Mouse (Mus musculus): Measurements from ENCODE around the gene Tyk2. TPM values are rescaled to one million over a fixed set of nuclear protein-coding genes. Genes with fewer than 3 reads are reported as not detected.
A peak's percentile ranks its signal among the peaks of the same experiment; 100 is the strongest.

The Tyk2 gene
- 11.4 and 12.5 TPM in 2 replicates for polyA plus RNA-seq (2012; rRNA removed)

DNA sequence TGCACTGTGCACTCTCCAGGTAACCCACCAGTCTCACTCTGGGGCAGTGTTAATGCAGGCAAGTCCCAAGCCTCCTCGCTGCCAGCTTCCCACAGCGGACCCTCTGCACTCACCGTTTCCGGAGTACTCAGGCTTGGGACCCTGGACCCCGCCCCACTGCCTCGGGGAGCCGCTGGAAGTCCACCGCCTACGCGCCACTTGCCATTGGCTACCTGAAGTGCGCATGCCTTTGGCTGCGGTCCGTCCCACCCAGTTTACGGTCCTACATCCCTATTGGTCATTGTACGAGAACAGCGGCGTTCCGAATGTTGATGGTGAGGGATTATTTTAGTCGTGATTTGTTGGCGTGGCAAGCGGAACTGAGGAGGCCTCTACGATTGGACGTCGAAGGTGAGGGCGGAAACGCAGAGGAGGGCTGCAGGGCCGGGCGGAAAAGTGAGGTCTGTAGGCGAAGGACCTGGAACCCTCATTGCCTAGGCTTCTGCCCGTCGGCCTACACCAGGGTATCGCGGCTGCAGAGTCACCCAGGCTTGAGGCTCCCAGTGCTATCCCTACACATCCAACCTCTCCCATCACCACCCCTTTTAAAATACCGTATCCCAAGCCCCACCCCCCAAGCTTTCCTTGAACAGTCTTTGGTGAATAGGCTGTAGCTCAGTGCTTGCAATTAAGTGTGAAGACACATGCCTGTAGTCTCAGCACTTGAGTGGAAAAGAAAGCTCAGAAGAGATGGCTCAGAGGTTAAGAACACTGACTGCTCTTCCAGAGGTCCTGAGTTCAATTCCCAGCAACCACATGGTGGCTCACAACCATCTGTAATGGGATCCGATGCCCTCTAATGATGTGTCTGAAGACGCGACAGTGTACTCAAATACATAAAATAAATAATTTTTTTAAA lies at the start of gene Tyk2:
Tyk2 (minus strand) TSS at position 185 of the 898 bp plus-strand sequence.
- H3K27ac ChIP-seq (ENCODE audit: control insufficient read depth, insufficient read depth, low read depth, low read length) = peak within 1 kb of the TSS; percentile 73

DNA sequence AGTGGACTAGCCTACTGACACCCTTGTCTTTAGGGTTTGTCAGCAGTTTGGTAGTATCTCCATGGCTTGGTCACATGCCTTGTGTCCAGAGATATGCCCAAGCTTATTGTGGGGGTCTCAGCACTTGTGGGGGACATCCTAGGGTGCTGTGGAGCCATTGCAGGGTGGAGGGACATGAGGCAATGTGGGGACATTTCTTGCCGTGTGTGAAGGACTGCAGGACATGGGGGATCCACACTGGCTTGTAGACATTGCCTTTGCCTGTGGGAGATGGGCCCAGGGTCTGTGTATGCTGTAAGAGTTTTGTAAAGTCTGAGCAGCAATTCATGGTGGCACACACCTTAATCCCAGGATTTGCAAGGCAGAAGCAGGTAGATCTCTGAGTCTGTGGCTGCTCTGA lies 49.8 kb upstream of the Tyk2 start:
- TF ChIP-seq CTCF (IDR thresholded peaks at IDR 0.05; ENCODE audit: control insufficient read depth, insufficient read depth, insufficient replicate concordance, low read depth, low read length) (no peak), POLR2A (IDR thresholded peaks at IDR 0.05; ENCODE audit: control insufficient read depth, low read depth, low read length) (no peak)
- no peaks in the 10 kb centered on the region for H3K27me3 ChIP-seq (ENCODE audit: control insufficient read depth, insufficient read depth, low read length)
- no peak overlapping the region for H3K27ac ChIP-seq (ENCODE audit: control insufficient read depth, insufficient read depth, low read depth, low read length)
- H3K36me3 ChIP-seq (ENCODE audit: control insufficient read depth, insufficient read depth, low read length) = no peaks in the 10 kb centered on the region
- H3K4me3 ChIP-seq (ENCODE audit: control insufficient read depth, low read depth, low read length) = no peak overlapping the region
- H3K4me1 ChIP-seq (ENCODE audit: control insufficient read depth, insufficient read depth, low read length) = no peaks in the 10 kb centered on the region; the same call in 1 of the 2 replicates

More for the DNA sequence above, at the start of gene Tyk2:
- H3K4me3 ChIP-seq (ENCODE audit: control insufficient read depth, low read depth, low read length) = peak within 1 kb of the TSS; percentile 89
- TF ChIP-seq CTCF (IDR thresholded peaks at IDR 0.05; ENCODE audit: control insufficient read depth, insufficient read depth, insufficient replicate concordance, low read depth, low read length) = no peak
- peak; percentile 54; the same call in 1 of the 2 replicates for TF ChIP-seq POLR2A (IDR thresholded peaks at IDR 0.05; ENCODE audit: control insufficient read depth, low read depth, low read length)
- no peaks in the 10 kb centered on the region for H3K27me3 ChIP-seq (ENCODE audit: control insufficient read depth, insufficient read depth, low read length)
- H3K36me3 ChIP-seq (ENCODE audit: control insufficient read depth, insufficient read depth, low read length) = no peaks in the 10 kb centered on the region
- peaks cover 2% of the 10 kb centered on the region; the same call in 1 of the 2 replicates for H3K4me1 ChIP-seq (ENCODE audit: control insufficient read depth, insufficient read depth, low read length)

DNA sequence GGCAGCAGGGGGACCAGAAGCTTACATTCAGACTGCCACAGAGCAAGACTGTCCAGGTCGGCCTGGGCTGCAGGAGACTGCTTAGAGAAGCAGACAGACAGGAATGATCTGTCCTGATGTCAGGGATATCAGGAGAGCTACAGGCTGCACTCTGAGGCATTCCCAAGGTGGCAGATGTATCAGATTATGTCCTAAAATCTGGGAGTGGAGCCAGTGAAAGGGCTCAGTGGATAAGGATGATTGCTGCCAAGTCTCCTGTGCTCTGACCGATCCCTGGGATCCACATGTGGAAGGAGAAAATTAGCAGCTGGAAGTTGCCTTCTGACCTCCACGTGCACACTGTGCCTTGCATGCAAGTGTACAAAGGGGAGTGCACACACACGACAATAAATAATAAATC lies 49.4 kb upstream of the Tyk2 start:
- H3K27me3 ChIP-seq (ENCODE audit: control insufficient read depth, insufficient read depth, low read length) = no peaks in the 10 kb centered on the region
- H3K36me3 ChIP-seq (ENCODE audit: control insufficient read depth, insufficient read depth, low read length) = no peaks in the 10 kb centered on the region

DNA sequence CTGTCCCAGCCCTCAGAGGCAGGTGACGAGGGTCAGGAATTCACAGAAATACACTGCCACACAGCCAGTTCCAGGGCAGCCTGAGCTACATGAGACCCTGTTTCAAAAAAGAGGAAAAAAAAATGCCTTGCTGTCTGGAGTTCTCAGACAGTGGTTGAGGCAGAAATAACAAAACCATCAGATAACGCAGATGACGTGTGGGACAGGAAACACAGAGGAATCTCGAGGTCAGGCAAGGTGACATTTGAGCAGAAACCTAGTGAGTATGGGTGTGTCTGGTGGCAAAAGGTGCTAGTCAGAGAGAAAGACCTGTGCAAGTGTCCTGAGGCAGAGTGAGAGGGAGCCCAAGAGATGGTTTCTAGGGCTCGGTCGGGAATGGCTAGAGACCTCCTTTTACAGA lies 41.3 kb upstream of the Tyk2 start:
- TF ChIP-seq CTCF (IDR thresholded peaks at IDR 0.05; ENCODE audit: control insufficient read depth, insufficient read depth, insufficient replicate concordance, low read depth, low read length) = no peak
- no peak for TF ChIP-seq POLR2A (IDR thresholded peaks at IDR 0.05; ENCODE audit: control insufficient read depth, low read depth, low read length)
- Histone ChIP-seq H3K4me1 (ENCODE audit: control insufficient read depth, insufficient read depth, low read length) (peaks cover 6% of the 10 kb centered on the region; the same call in 1 of the 2 replicates), H3K4me3 (ENCODE audit: control insufficient read depth, low read depth, low read length) (no peak overlapping the region), H3K27ac (ENCODE audit: control insufficient read depth, insufficient read depth, low read depth, low read length) (no peak overlapping the region), H3K27me3 (ENCODE audit: control insufficient read depth, insufficient read depth, low read length) (no peaks in the 10 kb centered on the region), H3K36me3 (ENCODE audit: control insufficient read depth, insufficient read depth, low read length) (no peaks in the 10 kb centered on the region)

More for the DNA sequence above, 49.4 kb upstream of the Tyk2 start:
- no peak overlapping the region for H3K27ac ChIP-seq (ENCODE audit: control insufficient read depth, insufficient read depth, low read depth, low read length)
- H3K4me3 ChIP-seq (ENCODE audit: control insufficient read depth, low read depth, low read length) = no peak overlapping the region
- no peak for TF ChIP-seq POLR2A (IDR thresholded peaks at IDR 0.05; ENCODE audit: control insufficient read depth, low read depth, low read length)
- no peaks in the 10 kb centered on the region; the same call in 1 of the 2 replicates for H3K4me1 ChIP-seq (ENCODE audit: control insufficient read depth, insufficient read depth, low read length)

DNA sequence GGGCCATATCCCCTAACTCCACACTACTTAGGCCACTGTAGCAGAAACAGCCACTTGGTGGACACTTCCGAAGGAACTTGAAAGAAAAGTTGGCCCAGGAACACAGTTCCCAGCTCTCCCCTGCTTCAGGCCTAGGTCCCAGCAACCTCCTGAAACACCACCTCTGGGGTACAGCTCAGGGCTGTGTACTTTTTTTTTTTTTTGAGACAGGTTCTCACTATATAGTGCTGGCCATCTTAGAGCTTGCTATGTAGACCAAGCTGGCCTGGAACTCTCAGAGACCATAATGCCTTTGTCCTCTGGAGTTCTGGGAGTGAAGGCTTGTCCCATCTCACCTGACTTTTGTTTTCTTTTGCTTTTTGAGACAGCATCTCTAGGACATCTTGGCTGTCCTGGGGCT lies 38.1 kb upstream of the Tyk2 start:
- Histone ChIP-seq H3K4me1 (ENCODE audit: control insufficient read depth, insufficient read depth, low read length) (peaks cover 23% of the 10 kb centered on the region), H3K4me3 (ENCODE audit: control insufficient read depth, low read depth, low read length) (no peak overlapping the region), H3K27me3 (ENCODE audit: control insufficient read depth, insufficient read depth, low read length) (no peaks in the 10 kb centered on the region), H3K27ac (ENCODE audit: control insufficient read depth, insufficient read depth, low read depth, low read length) (no peak overlapping the region), H3K36me3 (ENCODE audit: control insufficient read depth, insufficient read depth, low read length) (no peaks in the 10 kb centered on the region)
- TF ChIP-seq CTCF (IDR thresholded peaks at IDR 0.05; ENCODE audit: control insufficient read depth, insufficient read depth, insufficient replicate concordance, low read depth, low read length) = no peak
- no peak for TF ChIP-seq POLR2A (IDR thresholded peaks at IDR 0.05; ENCODE audit: control insufficient read depth, low read depth, low read length)

DNA sequence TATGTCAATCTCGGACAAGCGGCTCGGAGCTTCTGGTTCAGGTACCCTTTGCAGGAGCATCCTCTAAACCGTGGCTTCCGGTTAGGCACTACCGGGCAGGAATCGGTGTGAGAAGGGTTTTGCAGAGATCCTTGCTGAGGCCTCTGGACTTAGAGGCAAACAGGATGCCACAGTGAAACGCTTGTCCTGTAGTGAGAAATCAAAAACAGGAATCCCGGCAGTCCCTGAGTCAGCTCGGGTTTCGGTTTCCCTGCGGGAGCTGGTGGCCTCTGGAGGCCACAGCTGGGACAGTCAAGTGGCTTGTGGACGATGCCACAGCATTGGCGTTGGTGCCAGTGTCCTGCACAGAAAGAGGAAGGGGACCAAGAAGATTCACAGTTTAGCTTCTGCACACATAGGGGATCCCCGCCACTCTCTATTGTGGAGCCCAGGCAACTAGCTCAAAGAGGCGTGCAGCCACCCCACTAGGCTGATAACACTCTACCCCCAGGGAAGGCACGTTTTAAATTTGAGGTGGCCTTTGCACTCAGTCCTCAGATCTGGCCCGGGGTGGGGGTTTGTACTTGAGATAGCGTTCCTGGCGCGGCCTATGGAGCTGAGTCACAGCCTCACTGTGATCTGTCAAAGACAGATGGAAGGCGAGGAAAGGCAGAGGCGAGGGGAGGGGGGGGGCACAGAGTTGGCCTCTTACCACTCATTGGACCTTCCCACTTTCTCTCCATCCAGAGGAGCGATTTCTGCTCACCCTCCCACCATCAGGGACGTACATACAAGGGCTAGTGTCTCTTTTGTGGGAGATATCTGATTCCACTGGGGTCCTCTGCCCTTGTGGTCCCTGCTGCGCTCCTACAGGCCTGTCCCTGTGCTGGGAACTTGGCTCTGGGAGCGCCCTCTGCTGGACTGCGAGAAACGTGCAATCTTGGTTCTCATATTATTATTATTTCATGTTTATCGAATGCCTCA lies 37.4 kb upstream of the Tyk2 start:
- H3K4me1 ChIP-seq (ENCODE audit: control insufficient read depth, insufficient read depth, low read length) = peaks cover 26% of the 10 kb centered on the region
- H3K36me3 ChIP-seq (ENCODE audit: control insufficient read depth, insufficient read depth, low read length) = no peaks in the 10 kb centered on the region
- TF ChIP-seq POLR2A (IDR thresholded peaks at IDR 0.05; ENCODE audit: control insufficient read depth, low read depth, low read length) (no peak), CTCF (IDR thresholded peaks at IDR 0.05; ENCODE audit: control insufficient read depth, insufficient read depth, insufficient replicate concordance, low read depth, low read length) (peak; percentile 82)
- peak overlapping the region; percentile 57 for H3K4me3 ChIP-seq (ENCODE audit: control insufficient read depth, low read depth, low read length)
- peak overlapping the region; percentile 79 for H3K27ac ChIP-seq (ENCODE audit: control insufficient read depth, insufficient read depth, low read depth, low read length)
- no peaks in the 10 kb centered on the region for H3K27me3 ChIP-seq (ENCODE audit: control insufficient read depth, insufficient read depth, low read length)

All from testis, adult 2 months (tissue).